Mouse (Mus musculus) granulocyte monocyte progenitor cell, adult 5-6 weeks (primary cell): ENCODE data around the gene Rasal1. TPM values are rescaled to one million over a fixed set of nuclear protein-coding genes. Genes with fewer than 3 reads are reported as not detected.

Experiments
- ATAC-seq: replicated peaks from 2 replicates; pipeline ENCODE4 v1.8.0; 2016; ENCODE audit warnings: mild to moderate bottlenecking, moderate TSS enrichment, inconsistent platforms; ENCODE audit not compliant: poor library complexity, severe bottlenecking
- total RNA-seq, 2 experiments: library from RNA; stranded (forward) in 1 of 2; stranded (reverse) in 1 of 2; fragments of 200-712, 200-1000 nt in 1 of 2; fragments of >200 nt in 1 of 2; fragmentation: Nextera tagmentation in 1 of 2; gene quantifications; 2 replicates each; pipeline ENCODE4 v1.2.3; 2014 to 2017

Gene Rasal1
- total RNA-seq, 2 experiments from 2014 or later: not detected

GRCm38 (mm10) chr5:120712721-120713120, 64.1 kb downstream of the Rasal1 start:
- ATAC-seq: no peak

GRCm38 (mm10) chr5:120714314-120714713, 65.7 kb downstream of the Rasal1 start:
- peak; percentile 34; the same call in 1 of the 2 replicates for ATAC-seq

GRCm38 (mm10) chr5:120717136-120717535, 68.5 kb downstream of the Rasal1 start:
- ATAC-seq: no peak

- no peak for ATAC-seq
These were observed 70.2 kb downstream of the Rasal1 start for GRCm38 (mm10) chr5:120718600-120719378.

- ATAC-seq: no peak
These were observed 72.4 kb downstream of the Rasal1 start for GRCm38 (mm10) chr5:120721005-120721404.

GRCm38 (mm10) chr5:120725811-120726455, 77.3 kb downstream of the Rasal1 start:
- ATAC-seq: no peak

Other genes starting within 250 kb of the Rasal1 start
- not detected in 2 replicates for gene Lhx5, start 217.1 kb upstream of the Rasal1 start, total RNA-seq (2014; fragmentation: Nextera tagmentation)
- gene Lhx5, start 217.1 kb upstream of the Rasal1 start, total RNA-seq (2017): not detected in 2 replicates
- 1.3 and 3.5 TPM in 2 replicates for gene Sdsl, start 176.0 kb upstream of the Rasal1 start, total RNA-seq (2014; fragmentation: Nextera tagmentation)
- gene Sdsl, start 176.0 kb upstream of the Rasal1 start, total RNA-seq (2017): 2.4 and 2.8 TPM in 2 replicates
- not detected in 2 replicates for gene Sds, start 172.3 kb upstream of the Rasal1 start, total RNA-seq (2014; fragmentation: Nextera tagmentation)
- gene Sds, start 172.3 kb upstream of the Rasal1 start, total RNA-seq (2017): not detected in 2 replicates
- 18.2 and 20.8 TPM in 2 replicates for gene Plbd2, start 145.2 kb upstream of the Rasal1 start, total RNA-seq (2014; fragmentation: Nextera tagmentation)
- 8.9 and 9.4 TPM in 2 replicates for gene Plbd2, start 145.2 kb upstream of the Rasal1 start, total RNA-seq (2017)
- gene Slc8b1, start 137.6 kb upstream of the Rasal1 start, total RNA-seq (2014; fragmentation: Nextera tagmentation): 24.9 and 38.3 TPM in 2 replicates
- 30.1 and 31.8 TPM in 2 replicates for gene Slc8b1, start 137.6 kb upstream of the Rasal1 start, total RNA-seq (2017)
- 28.8 and 41.5 TPM in 2 replicates for gene Tpcn1, start 60.1 kb upstream of the Rasal1 start, total RNA-seq (2014; fragmentation: Nextera tagmentation)
- 12.7 and 14.1 TPM in 2 replicates for gene Tpcn1, start 60.1 kb upstream of the Rasal1 start, total RNA-seq (2017)
- not detected in 2 replicates for gene Iqcd, start 59.8 kb upstream of the Rasal1 start, total RNA-seq (2014; fragmentation: Nextera tagmentation)
- not detected in 2 replicates for gene Iqcd, start 59.8 kb upstream of the Rasal1 start, total RNA-seq (2017)
- gene Rita1, start 36.2 kb upstream of the Rasal1 start, total RNA-seq (2014; fragmentation: Nextera tagmentation): 3.0 and 5.3 TPM in 2 replicates
- 1.8 and 3.9 TPM in 2 replicates for gene Rita1, start 36.2 kb upstream of the Rasal1 start, total RNA-seq (2017)
- 21.5 and 27.9 TPM in 2 replicates for gene Ddx54, start 36.1 kb upstream of the Rasal1 start, total RNA-seq (2014; fragmentation: Nextera tagmentation)
- gene Ddx54, start 36.1 kb upstream of the Rasal1 start, total RNA-seq (2017): 33.1 and 38.7 TPM in 2 replicates
- not detected in 2 replicates for gene Cfap73, start 14.6 kb upstream of the Rasal1 start, total RNA-seq (2014; fragmentation: Nextera tagmentation)
- gene Cfap73, start 14.6 kb upstream of the Rasal1 start, total RNA-seq (2017): not detected in 2 replicates
- gene Dtx1, start 63.1 kb downstream of the Rasal1 start, total RNA-seq (2014; fragmentation: Nextera tagmentation): not detected in 2 replicates
- not detected in 2 replicates for gene Dtx1, start 63.1 kb downstream of the Rasal1 start, total RNA-seq (2017)
- gene Oas2, start 101.0 kb downstream of the Rasal1 start, total RNA-seq (2014; fragmentation: Nextera tagmentation): 0.47 TPM in 1 of 2 replicates, not detected in the other
- 1.0 TPM in 1 of 2 replicates, not detected in the other for gene Oas2, start 101.0 kb downstream of the Rasal1 start, total RNA-seq (2017)
- gene Oas3, start 128.8 kb downstream of the Rasal1 start, total RNA-seq (2014; fragmentation: Nextera tagmentation): 0.17 and 1.3 TPM in 2 replicates
- gene Oas3, start 128.8 kb downstream of the Rasal1 start, total RNA-seq (2017): 0.77 and 0.90 TPM in 2 replicates
- not detected in 2 replicates for gene Oas1e, start 146.7 kb downstream of the Rasal1 start, total RNA-seq (2014; fragmentation: Nextera tagmentation)
- gene Oas1e, start 146.7 kb downstream of the Rasal1 start, total RNA-seq (2017): not detected in 2 replicates
- gene Oas1c, start 163.7 kb downstream of the Rasal1 start, total RNA-seq (2014; fragmentation: Nextera tagmentation): 3.8 TPM in 1 of 2 replicates, not detected in the other
- gene Oas1c, start 163.7 kb downstream of the Rasal1 start, total RNA-seq (2017): 0.21 and 2.5 TPM in 2 replicates
- gene Oas1f, start 198.6 kb downstream of the Rasal1 start, total RNA-seq (2014; fragmentation: Nextera tagmentation): not detected in 2 replicates
- gene Oas1f, start 198.6 kb downstream of the Rasal1 start, total RNA-seq (2017): not detected in 2 replicates
- not detected in 2 replicates for gene Oas1h, start 212.6 kb downstream of the Rasal1 start, total RNA-seq (2014; fragmentation: Nextera tagmentation)
- not detected in 2 replicates for gene Oas1h, start 212.6 kb downstream of the Rasal1 start, total RNA-seq (2017)
- 2.9 TPM in 1 of 2 replicates, not detected in the other for gene Oas1g, start 238.8 kb downstream of the Rasal1 start, total RNA-seq (2014; fragmentation: Nextera tagmentation)
- gene Oas1g, start 238.8 kb downstream of the Rasal1 start, total RNA-seq (2017): 1.6 TPM in 1 of 2 replicates, not detected in the other